Mouse (Mus musculus): ENCODE measurements around the gene Wdr19. TPM values are rescaled to one million over a fixed set of nuclear protein-coding genes. Genes with fewer than 3 reads are reported as not detected.

Wdr19 gene
- 2.3 and 2.5 TPM in 2 replicates for polyA plus RNA-seq (2015; fragmentation: Nextera tagmentation; extraction: Ambion mirVana)

DNA sequence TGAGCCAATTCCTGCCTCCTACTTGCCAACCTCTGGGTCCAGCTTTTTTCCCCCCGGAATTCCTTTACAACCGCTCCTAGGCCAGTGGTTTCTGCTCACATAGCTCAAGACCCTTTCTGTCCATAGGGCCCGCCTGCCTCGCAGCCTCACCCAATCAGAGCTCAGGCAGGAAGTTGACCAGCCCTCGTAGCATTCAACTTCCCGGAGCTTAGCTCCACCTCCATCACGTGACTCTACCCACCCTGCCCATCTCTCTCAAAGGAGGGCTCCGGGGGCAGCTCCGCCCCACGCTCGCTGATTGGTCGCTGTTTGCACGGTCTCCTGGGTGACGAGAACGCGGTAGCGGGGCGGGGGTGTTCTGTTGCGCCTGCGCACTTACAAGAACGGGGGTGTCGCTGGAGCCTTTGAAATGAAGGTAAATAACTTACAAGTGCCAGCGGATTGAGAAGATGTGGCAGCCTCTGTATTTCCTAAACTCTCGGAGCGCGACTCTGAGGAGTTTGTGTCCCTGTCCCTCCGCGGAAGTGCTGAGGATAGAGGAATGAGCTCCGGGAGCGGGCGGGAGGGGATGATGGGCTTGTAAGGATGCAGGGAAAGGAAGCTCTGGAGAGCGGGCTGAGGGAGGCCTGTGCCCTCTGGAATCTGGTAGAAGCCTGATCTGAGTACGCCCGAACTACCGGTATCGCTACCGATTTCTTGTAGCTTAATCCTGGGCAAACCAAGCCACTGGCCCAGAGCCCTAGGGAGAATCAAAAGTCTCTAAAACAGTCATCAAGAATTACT is at the start of gene Wdr19:
TSS of gene Wdr19 (plus strand) at position 351 of the 783 bp plus-strand sequence.

Other genes starting within 250 kb of the Wdr19 start
- 0.67 and 0.94 TPM in 2 replicates for gene Tlr6, start 239.6 kb upstream of the Wdr19 start, polyA plus RNA-seq (2015; fragmentation: Nextera tagmentation; extraction: Ambion mirVana)
- 32.3 and 36.3 TPM in 2 replicates for gene Fam114a1, start 229.6 kb upstream of the Wdr19 start, polyA plus RNA-seq (2015; fragmentation: Nextera tagmentation; extraction: Ambion mirVana)
- gene Tmem156, start 107.6 kb upstream of the Wdr19 start, polyA plus RNA-seq (2015; fragmentation: Nextera tagmentation; extraction: Ambion mirVana), result 0.32 and 0.44 TPM in 2 replicates
- 10.4 and 10.5 TPM in 2 replicates for gene Klhl5, start 92.2 kb upstream of the Wdr19 start, polyA plus RNA-seq (2015; fragmentation: Nextera tagmentation; extraction: Ambion mirVana)
- 36.4 and 40.4 TPM in 2 replicates for gene Rfc1, start 136.0 kb downstream of the Wdr19 start, polyA plus RNA-seq (2015; fragmentation: Nextera tagmentation; extraction: Ambion mirVana)
- 1.5 and 8.5 TPM in 2 replicates for gene Klb, start 148.6 kb downstream of the Wdr19 start, polyA plus RNA-seq (2015; fragmentation: Nextera tagmentation; extraction: Ambion mirVana)
- gene Rpl9, start 191.7 kb downstream of the Wdr19 start, polyA plus RNA-seq (2015; fragmentation: Nextera tagmentation; extraction: Ambion mirVana), result 714 and 748 TPM in 2 replicates
- gene Lias, start 191.8 kb downstream of the Wdr19 start, polyA plus RNA-seq (2015; fragmentation: Nextera tagmentation; extraction: Ambion mirVana), result 76.7 and 81.1 TPM in 2 replicates
- gene Ugdh, start 236.3 kb downstream of the Wdr19 start, polyA plus RNA-seq (2015; fragmentation: Nextera tagmentation; extraction: Ambion mirVana), result 32.7 and 48.7 TPM in 2 replicates

Data from skeletal muscle tissue, postnatal 0 days (tissue).